Mouse (Mus musculus): ENCODE measurements around the gene Itk.
A peak's percentile ranks its signal among the peaks of the same experiment; 100 is the strongest.

Gene Itk

GRCm38 (mm10) chr11:46360991-46361665 lies 28.2 kb downstream of the Itk start:
- DNase-seq (ENCODE audit: low spot score in 2 of 2), result no peak

GRCm38 (mm10) chr11:46358369-46358768 lies 30.9 kb downstream of the Itk start:
- no peak for DNase-seq (ENCODE audit: low spot score in 2 of 2)

GRCm38 (mm10) chr11:46349681-46350410 lies 39.5 kb downstream of the Itk start:
- DNase-seq (ENCODE audit: low spot score in 2 of 2), result no peak

- DNase-seq (ENCODE audit: low spot score in 2 of 2), result no peak
Measured at GRCm38 (mm10) chr11:46348416-46348815, 40.9 kb downstream of the Itk start.

GRCm38 (mm10) chr11:46347756-46348155 lies 41.6 kb downstream of the Itk start:
- no peak for DNase-seq (ENCODE audit: low spot score in 2 of 2)

GRCm38 (mm10) chr11:46343886-46344546 lies 45.3 kb downstream of the Itk start:
- DNase-seq (ENCODE audit: low spot score in 2 of 2), result no peak

- DNase-seq (ENCODE audit: low spot score in 2 of 2), result no peak
Measured at GRCm38 (mm10) chr11:46341960-46342359, 47.4 kb downstream of the Itk start.

- no peak for DNase-seq (ENCODE audit: low spot score in 2 of 2)
Measured at GRCm38 (mm10) chr11:46336020-46336419, 53.3 kb downstream of the Itk start.

GRCm38 (mm10) chr11:46332217-46332616 lies 57.1 kb downstream of the Itk start:
- no peak for DNase-seq (ENCODE audit: low spot score in 2 of 2)

- DNase-seq (ENCODE audit: low spot score in 2 of 2), result no peak
Measured at GRCm38 (mm10) chr11:46326271-46327015, 62.9 kb downstream of the Itk start.

- no peak for DNase-seq (ENCODE audit: low spot score in 2 of 2)
Measured at GRCm38 (mm10) chr11:46321559-46321958, 67.8 kb downstream of the Itk start.

- DNase-seq (ENCODE audit: low spot score in 2 of 2), result no peak
Measured at GRCm38 (mm10) chr11:46314534-46314933, 74.8 kb downstream of the Itk start.

GRCm38 (mm10) chr11:46313851-46314250 lies 75.5 kb downstream of the Itk start:
- DNase-seq (ENCODE audit: low spot score in 2 of 2), result peak; percentile 51 to 84

- no peak for DNase-seq (ENCODE audit: low spot score in 2 of 2)
Measured at GRCm38 (mm10) chr11:46312523-46313035, 76.7 kb downstream of the Itk start, which contains the start of gene Cyfip2. Cyfip2 (minus strand) TSS chr11:46312859.

GRCm38 (mm10) chr11:46311703-46312522 lies 77.4 kb downstream of the Itk start:
- DNase-seq (ENCODE audit: low spot score in 2 of 2), result peak; percentile 58 to 60

GRCm38 (mm10) chr11:46311181-46311702 lies 78.1 kb downstream of the Itk start:
- DNase-seq (ENCODE audit: low spot score in 2 of 2), result no peak

- DNase-seq (ENCODE audit: low spot score in 2 of 2), result peak in 1 of 2 experiments; percentile 60
Measured at GRCm38 (mm10) chr11:46310647-46311063, 78.7 kb downstream of the Itk start.

- DNase-seq (ENCODE audit: low spot score in 2 of 2), result no peak
Measured at GRCm38 (mm10) chr11:46309808-46310555, 79.3 kb downstream of the Itk start.

GRCm38 (mm10) chr11:46309111-46309741 lies 80.1 kb downstream of the Itk start:
- DNase-seq (ENCODE audit: low spot score in 2 of 2), result peak; percentile 48 to 67
